Mouse (Mus musculus): Measurements from ENCODE around the gene Arhgap31. TPM values are rescaled to one million over a fixed set of nuclear protein-coding genes. Genes with fewer than 3 reads are reported as not detected.

Arhgap31 gene
- polyA plus RNA-seq, 1 experiment from 2014 or later: 6.6 TPM

DNA sequence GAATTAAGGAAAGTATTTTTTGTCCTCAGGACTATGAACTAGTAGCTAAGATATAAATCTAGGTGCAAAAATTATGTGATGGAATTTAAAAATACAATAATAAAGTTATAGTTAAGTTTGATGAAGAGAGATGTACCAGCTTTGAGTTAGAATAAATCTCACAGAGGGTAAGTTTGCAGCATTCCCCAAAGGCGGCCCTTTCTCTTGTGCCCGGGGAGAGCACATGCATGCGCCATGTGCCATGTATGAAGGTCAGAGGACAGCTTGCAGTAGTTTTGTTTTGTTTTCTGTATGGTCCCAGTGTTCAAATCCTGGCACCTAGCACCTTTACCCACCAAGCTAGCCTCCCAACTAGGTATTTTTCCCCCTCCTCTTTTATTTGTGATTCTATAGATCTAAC, 141.6 kb downstream of the Arhgap31 start:
- H3K4me2 ChIP-seq: no peak overlapping the region
- no peaks in the 10 kb centered on the region for H3K4me1 ChIP-seq (replicated peaks)
- 98% methylated on average over 3 of the region's 3 CpGs for WGBS
- peaks cover 72% of the 10 kb centered on the region for H3K36me3 ChIP-seq
- H3K27ac ChIP-seq: no peak overlapping the region
- no peaks in the 10 kb centered on the region for H3K27me3 ChIP-seq
- no peaks in the 10 kb centered on the region for H3K9me3 ChIP-seq
- H3K4me3 ChIP-seq: no peak overlapping the region
- H3K9ac ChIP-seq: no peak overlapping the region
- no peak for ATAC-seq (ENCODE audit: low FRiP score)

DNA sequence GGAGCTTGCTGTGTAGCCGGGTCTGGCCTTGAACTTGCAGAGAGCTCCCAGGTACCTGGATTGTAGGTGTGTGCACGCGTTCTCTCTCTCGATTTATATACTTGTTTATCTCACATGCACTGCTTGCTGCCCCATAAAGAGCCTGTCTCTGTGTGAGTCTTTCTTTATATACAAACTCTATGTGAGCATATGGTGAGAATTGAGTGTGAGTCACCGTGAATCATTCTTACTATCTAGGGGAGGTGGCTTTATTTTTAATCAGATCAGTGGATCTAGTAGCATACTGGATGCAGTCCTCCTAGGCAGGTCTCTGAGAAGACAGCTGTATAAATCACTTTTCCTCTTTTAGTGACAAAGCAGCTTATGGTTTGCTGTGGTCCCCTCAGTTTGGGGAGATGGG, 144.9 kb downstream of the Arhgap31 start:
- Histone ChIP-seq H3K4me3 (no peak overlapping the region), H3K27ac (no peak overlapping the region), H3K36me3 (peaks cover 68% of the 10 kb centered on the region), H3K9ac (no peak overlapping the region), H3K27me3 (no peaks in the 10 kb centered on the region), H3K9me3 (no peaks in the 10 kb centered on the region), H3K4me2 (no peak overlapping the region), H3K4me1 (replicated peaks) (peaks cover 24% of the 10 kb centered on the region)
- WGBS: over 99% methylated on average over 5 of the region's 5 CpGs
- no peak for ATAC-seq (ENCODE audit: low FRiP score)

DNA sequence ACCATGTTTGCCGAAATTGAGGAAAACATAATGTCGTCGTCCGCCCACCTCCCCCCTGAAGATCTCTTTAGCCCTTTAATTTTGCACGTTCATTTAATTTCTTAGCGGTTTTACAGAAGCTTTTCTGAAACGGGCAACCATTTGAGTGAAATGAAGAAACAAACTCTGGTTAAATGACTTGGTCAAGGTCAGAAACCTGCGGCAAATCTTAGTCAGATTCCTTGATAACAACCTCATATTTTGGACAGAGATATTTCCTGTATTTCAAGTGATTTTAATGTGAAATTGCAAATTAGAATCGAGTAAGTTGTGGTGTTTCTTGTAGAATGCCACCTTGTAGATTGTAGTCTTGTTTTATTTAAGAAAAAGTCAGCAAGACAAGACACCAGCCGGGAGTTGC, 149.6 kb downstream of the Arhgap31 start:
- H3K4me2 ChIP-seq: peak overlapping the region; percentile 82
- peaks cover 15% of the 10 kb centered on the region for H3K27me3 ChIP-seq
- no peak overlapping the region for H3K27ac ChIP-seq
- peaks cover 31% of the 10 kb centered on the region for H3K36me3 ChIP-seq
- no peak for ATAC-seq (ENCODE audit: low FRiP score)
- H3K9me3 ChIP-seq: no peaks in the 10 kb centered on the region
- peak overlapping the region; percentile 89 for H3K9ac ChIP-seq
- H3K4me1 ChIP-seq (replicated peaks): peaks cover 25% of the 10 kb centered on the region
- H3K4me3 ChIP-seq: peak overlapping the region; percentile 92
- WGBS: 40% methylated on average over 10 of the region's 10 CpGs

DNA sequence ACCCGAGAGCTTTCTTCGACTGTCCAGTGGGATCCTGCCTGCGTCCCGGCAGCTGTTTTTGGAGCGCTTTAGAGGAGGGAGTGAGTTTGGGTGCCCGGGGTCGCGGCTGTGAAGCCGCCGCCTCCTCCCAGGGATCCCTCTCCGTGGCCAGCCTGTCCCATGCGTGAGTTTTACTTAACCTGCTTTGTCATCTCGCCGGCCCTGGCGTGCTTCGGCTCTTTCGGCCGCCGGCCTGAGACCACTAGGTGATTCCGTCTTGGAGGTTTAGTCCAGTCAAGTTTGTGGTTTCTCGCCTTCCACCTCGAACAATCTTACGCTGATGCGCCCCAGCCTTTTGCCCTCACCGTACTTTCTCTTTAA, 150.1 kb downstream of the Arhgap31 start:
- Histone ChIP-seq H3K4me3 (peak overlapping the region; percentile 92), H3K27me3 (peaks cover 18% of the 10 kb centered on the region), H3K36me3 (peaks cover 25% of the 10 kb centered on the region), H3K9ac (peak overlapping the region; percentile 89), H3K27ac (peak overlapping the region; percentile 81), H3K9me3 (no peaks in the 10 kb centered on the region), H3K4me2 (peak overlapping the region; percentile 82), H3K4me1 (replicated peaks) (peaks cover 25% of the 10 kb centered on the region)
- WGBS: 0% methylated on average over 25 of the region's 25 CpGs
- ATAC-seq (ENCODE audit: low FRiP score): no peak; the same call in none of the 2 replicates

DNA sequence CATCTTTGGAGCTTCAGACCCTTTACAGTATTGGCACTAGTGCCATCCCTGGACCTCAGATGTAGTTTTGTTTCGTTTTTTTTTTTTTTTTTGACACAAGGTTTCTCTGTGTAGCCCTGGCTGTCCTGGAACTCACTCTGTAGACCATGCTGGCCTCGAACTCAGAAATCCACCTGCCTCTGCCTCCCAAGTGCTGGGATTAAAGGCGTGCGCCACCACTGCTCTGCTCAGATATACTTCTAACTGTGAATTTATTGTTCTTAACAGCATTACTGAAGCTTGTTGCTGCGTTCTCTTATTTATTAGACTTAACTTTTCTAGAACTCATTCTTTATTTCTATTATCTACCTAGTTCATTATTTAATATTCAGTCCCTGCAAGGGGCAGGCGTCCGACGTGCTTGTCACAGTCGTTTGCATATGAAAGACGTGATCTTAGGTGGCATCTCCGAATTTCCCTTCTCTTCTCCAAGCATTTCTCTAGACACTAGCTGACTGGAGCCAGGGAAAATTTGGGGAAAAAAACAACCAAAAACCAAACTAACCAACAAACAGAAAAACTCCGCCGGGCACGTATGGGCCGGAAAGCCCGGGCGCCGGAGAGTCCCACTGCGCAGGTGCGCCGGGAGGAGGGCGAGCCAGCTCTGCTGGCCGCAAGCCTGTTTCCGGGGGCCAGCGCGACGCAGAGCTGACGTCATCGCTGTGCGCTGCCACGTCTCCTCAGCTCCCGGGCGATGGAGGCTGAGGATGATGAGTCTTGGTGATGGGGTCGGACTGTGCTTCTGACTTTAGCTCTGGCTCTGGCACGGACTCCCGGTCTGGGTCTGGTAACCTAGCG, 150.7 kb downstream of the Arhgap31 start:
- H3K4me2 ChIP-seq: peak overlapping the region; percentile 82
- 8% methylated on average over 37 of the region's 37 CpGs for WGBS
- no peaks in the 10 kb centered on the region for H3K9me3 ChIP-seq
- H3K4me3 ChIP-seq: peak overlapping the region; percentile 92
- peak overlapping the region; percentile 81 for H3K27ac ChIP-seq
- peaks cover 25% of the 10 kb centered on the region for H3K4me1 ChIP-seq (replicated peaks)
- peak; percentile 97 for ATAC-seq (ENCODE audit: low FRiP score)
- peak overlapping the region; percentile 89 for H3K9ac ChIP-seq
- H3K36me3 ChIP-seq: peaks cover 21% of the 10 kb centered on the region
- peaks cover 18% of the 10 kb centered on the region for H3K27me3 ChIP-seq

DNA sequence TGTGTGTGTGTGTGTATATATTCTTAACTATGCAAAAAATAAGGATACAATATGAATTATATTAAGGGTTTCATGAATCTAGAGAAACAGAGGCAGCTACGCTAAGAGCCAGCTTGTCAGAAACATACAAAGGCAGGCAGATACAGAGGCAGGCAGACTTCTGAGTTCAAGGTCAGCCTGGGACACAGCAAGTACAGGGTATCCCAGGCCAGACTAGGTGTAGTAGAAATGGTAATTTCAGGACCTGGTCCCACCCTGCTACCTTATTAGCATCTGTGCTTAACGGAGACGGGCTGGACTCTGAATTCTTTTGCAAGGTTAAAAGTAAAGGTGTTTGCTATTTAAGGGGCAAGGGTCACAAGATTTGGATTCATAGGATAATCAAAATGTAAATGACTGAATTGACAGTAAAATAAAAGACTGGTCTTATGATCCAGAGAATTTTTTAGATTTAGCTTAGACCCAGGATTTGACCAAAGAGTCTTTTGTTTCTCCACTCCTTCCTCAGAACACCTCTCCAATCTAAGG, 154.8 kb downstream of the Arhgap31 start, which contains the start of gene Tmem39a:
TSS of gene Tmem39a (plus strand) at position 478 of the 528 bp plus-strand sequence.
- no peak within 1 kb of the TSS for H3K4me3 ChIP-seq
- H3K9me3 ChIP-seq: no peaks in the 10 kb centered on the region
- WGBS: 70% methylated on average over 3 of the region's 3 CpGs
- ATAC-seq (ENCODE audit: low FRiP score): no peak
- no peak within 1 kb of the TSS for H3K4me2 ChIP-seq
- H3K9ac ChIP-seq: no peak within 1 kb of the TSS
- peaks cover 2% of the 10 kb centered on the region; the same call in 1 of the 2 replicates for H3K4me1 ChIP-seq (replicated peaks)
- no peak within 1 kb of the TSS for H3K27ac ChIP-seq
- H3K36me3 ChIP-seq: no peaks in the 10 kb centered on the region
- H3K27me3 ChIP-seq: peaks cover 42% of the 10 kb centered on the region

DNA sequence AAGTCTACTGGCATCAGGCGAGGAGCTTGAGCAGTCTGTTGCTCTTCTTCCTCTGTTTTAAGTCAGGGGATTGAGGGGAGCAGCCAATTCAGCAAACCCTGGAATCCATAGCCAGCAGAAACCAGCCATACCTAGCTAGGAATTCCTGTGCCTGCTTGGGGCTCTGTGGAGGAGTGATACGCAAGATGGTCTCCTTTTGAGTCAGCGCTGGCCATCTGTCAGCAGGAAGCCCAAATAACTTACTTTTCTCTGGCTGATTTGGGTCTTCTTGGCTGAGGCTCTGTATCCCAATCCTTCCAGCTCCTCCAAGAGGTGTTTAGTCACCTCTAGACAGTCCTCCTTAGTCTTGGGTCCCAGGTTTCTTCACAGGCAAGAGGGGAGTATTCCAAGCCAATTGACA, 157.1 kb downstream of the Arhgap31 start:
- Histone ChIP-seq H3K9ac (no peak overlapping the region), H3K9me3 (no peaks in the 10 kb centered on the region), H3K27me3 (peaks cover 59% of the 10 kb centered on the region), H3K4me3 (no peak overlapping the region), H3K4me1 (replicated peaks) (no peaks in the 10 kb centered on the region), H3K36me3 (no peaks in the 10 kb centered on the region), H3K27ac (no peak overlapping the region), H3K4me2 (no peak overlapping the region)
- no peak for ATAC-seq (ENCODE audit: low FRiP score)
- WGBS: 81% methylated on average over 3 of the region's 3 CpGs

DNA sequence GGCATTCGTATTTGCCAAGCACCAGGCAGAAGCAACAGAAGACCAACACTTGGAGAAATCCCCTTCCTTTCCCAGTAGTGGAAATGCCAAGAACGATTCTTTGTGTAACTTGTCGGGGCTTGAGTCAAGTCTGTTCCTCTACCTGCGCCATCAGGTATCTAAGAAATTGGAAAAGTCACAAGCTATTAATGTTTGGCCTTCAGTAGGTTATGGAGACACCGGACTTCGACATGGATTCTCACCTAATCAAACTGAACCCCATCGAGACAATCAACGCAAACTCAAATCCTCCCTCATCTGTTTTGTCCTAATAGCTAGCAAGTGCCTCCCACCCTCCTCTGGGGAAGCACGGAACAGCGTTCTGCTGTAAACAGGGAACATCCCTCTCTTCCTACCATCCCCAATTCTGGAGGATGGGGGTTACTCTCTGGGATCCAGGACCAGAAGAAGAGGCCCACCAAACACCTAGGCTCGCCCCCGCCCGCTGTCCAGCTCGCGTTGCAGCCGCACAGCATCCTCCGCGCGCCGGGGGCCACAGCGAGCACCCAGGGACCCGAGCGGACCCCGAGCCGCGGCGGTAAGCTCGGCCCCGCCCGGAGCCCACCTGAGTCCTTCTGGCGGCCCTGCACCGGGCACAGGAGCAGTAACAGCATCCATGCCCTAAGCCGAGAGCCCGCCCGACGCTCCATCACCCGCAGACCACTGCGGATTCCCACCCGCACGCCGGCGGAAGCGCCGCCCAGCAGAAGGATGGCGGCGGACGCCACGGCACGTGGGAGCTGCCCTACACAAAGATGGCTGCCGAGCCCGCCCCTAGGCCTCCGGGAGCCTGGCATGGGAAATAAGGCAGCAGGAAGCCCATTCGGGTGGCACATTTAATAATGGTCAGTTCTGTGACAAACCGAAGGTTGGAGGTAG, 163.3 kb downstream of the Arhgap31 start, which contains the start of gene Poglut1:
TSS of gene Poglut1 (minus strand) at position 780 of the 918 bp plus-strand sequence.
- 3% methylated on average over 54 of the region's 54 CpGs for WGBS
- peaks cover 26% of the 10 kb centered on the region for H3K27me3 ChIP-seq
- peaks cover 22% of the 10 kb centered on the region for H3K4me1 ChIP-seq (replicated peaks)
- H3K27ac ChIP-seq: peak within 1 kb of the TSS; percentile 88
- peaks cover 22% of the 10 kb centered on the region for H3K36me3 ChIP-seq
- ATAC-seq (ENCODE audit: low FRiP score): peak; percentile 95
- H3K4me3 ChIP-seq: peak within 1 kb of the TSS; percentile 86
- peak within 1 kb of the TSS; percentile 77 for H3K4me2 ChIP-seq
- no peaks in the 10 kb centered on the region for H3K9me3 ChIP-seq
- peak within 1 kb of the TSS; percentile 95 for H3K9ac ChIP-seq

Other genes starting within 250 kb of the Arhgap31 start
- gene Timmdc1, start 190.6 kb downstream of the Arhgap31 start, polyA plus RNA-seq (2015; fragmentation: Nextera tagmentation; extraction: Ambion mirVana): 37.3 and 37.8 TPM in 2 replicates
- gene Poglut1, start 163.0 kb downstream of the Arhgap31 start, polyA plus RNA-seq (2015; fragmentation: Nextera tagmentation; extraction: Ambion mirVana): 62.0 and 66.7 TPM in 2 replicates
- gene Tmem39a, start 154.6 kb downstream of the Arhgap31 start, polyA plus RNA-seq (2015; fragmentation: Nextera tagmentation; extraction: Ambion mirVana): 42.4 and 50.3 TPM in 2 replicates
- 29.1 and 30.0 TPM in 2 replicates for gene B4galt4, start 29.0 kb upstream of the Arhgap31 start, polyA plus RNA-seq (2015; fragmentation: Nextera tagmentation; extraction: Ambion mirVana)
- 0.19 and 0.26 TPM in 2 replicates for gene Upk1b, start 87.1 kb upstream of the Arhgap31 start, polyA plus RNA-seq (2015; fragmentation: Nextera tagmentation; extraction: Ambion mirVana)
- not detected in 2 replicates for gene 4930435E12Rik, start 115.5 kb upstream of the Arhgap31 start, polyA plus RNA-seq (2015; fragmentation: Nextera tagmentation; extraction: Ambion mirVana)
- gene Igsf11, start 179.4 kb upstream of the Arhgap31 start, polyA plus RNA-seq (2015; fragmentation: Nextera tagmentation; extraction: Ambion mirVana): 3.5 and 4.5 TPM in 2 replicates

Measured in hindbrain, embryonic 13.5 days (tissue).